ENCODE assay signal across 14 mouse cellular contexts in genomic region chr1:82155961-82156360, GRCm38 (mm10).
"Had no signal": no experiment of that assay in that cellular context is flagged by ENCODE, and none has a peak within 500 bp of the region (broad histone marks: within the 10 kb centered on the region; RNA-seq: fewer than 3 reads in every experiment).

No protein-coding gene starts in this region.

- H3K36me3 ChIP-seq: midbrain, embryonic 12.5 days; midbrain, embryonic 15.5 days; neural tube, embryonic 13.5 days had no signal

- H3K27me3 ChIP-seq: midbrain, embryonic 12.5 days; midbrain, embryonic 15.5 days had no signal

- H3K27ac ChIP-seq: kidney, postnatal 0 days; liver, embryonic 14.5 days; macrophage; midbrain, embryonic 12.5 days; midbrain, embryonic 15.5 days; neural tube, embryonic 13.5 days had no signal

- H3K4me3 ChIP-seq: midbrain, embryonic 12.5 days; midbrain, embryonic 15.5 days; neural tube, embryonic 13.5 days had no signal

- DNase-seq: kidney, adult 18-20 months; kidney, postnatal 25 days; left cerebral cortex, postnatal 4 days; liver, postnatal 0 days; lung, embryonic 14.5 days; thymus, adult 18-20 months; thymus, postnatal 36 days had no signal

- H3K4me2 ChIP-seq: liver, embryonic 11.5 days; lung, embryonic 14.5 days; midbrain, embryonic 12.5 days; midbrain, embryonic 15.5 days; neural tube, embryonic 13.5 days had no signal
